Mouse (Mus musculus): ENCODE measurements around the gene Traf7. TPM values are rescaled to one million over a fixed set of nuclear protein-coding genes. Genes with fewer than 3 reads are reported as not detected.

The Traf7 gene
- total and polyA plus RNA-seq, 3 experiments, result 109 to 176 (median 122) TPM

- peak overlapping the region; percentile 65 to 91 (median 74) for H3K4me3 ChIP-seq (replicated peaks in 1 of 3; ENCODE audit: low read depth in 2 of 3, low read length in 2 of 3, poor library complexity in 1 of 3)
- no peak for DNase-seq (ENCODE audit: extremely low read depth)
- in situ Hi-C loops (cut with MboI; ENCODE audit: low pct_ligation_motif_present, low pct_unique_long_range_greater_than_20kb, low sequenced_read_pairs) (loop anchor here (5.0 kb wide), 2 partner anchors 53 to 142 kb away; partner anchors contain the start of gene Mlst8), dilution Hi-C loops (cut with MboI; ENCODE audit: extremely low pct_ligation_motif_present, extremely low pct_unique_long_range_greater_than_20kb, low sequenced_read_pairs) (no loop called here)
- H3K4me2 ChIP-seq (ENCODE audit: insufficient read depth, low read depth, poor library complexity, severe bottlenecking), result peak overlapping the region; percentile 89
- no peaks in the 10 kb centered on the region for H3K27me3 ChIP-seq (replicated peaks)
- H3K4me1 ChIP-seq (ENCODE audit: control insufficient read depth in 1 of 2, insufficient read depth in 2 of 2), result peaks cover 34 to 60% of the 10 kb centered on the region in 2 experiments
- peak overlapping the region; percentile 98 for H3K9ac ChIP-seq (ENCODE audit: insufficient read depth, low read depth)
- H3K36me3 ChIP-seq (replicated peaks in 1 of 2; ENCODE audit: control insufficient read depth in 1 of 2, insufficient read depth in 1 of 2, low read length in 1 of 2), result peaks cover 26 to 43% of the 10 kb centered on the region in 2 experiments
- no peaks in the 10 kb centered on the region for H3K9me3 ChIP-seq (replicated peaks; ENCODE audit: low read length)
- TF ChIP-seq ELF1 (IDR thresholded peaks at IDR 0.05; ENCODE audit: low read depth, low read length) (no peak), UBTF (IDR thresholded peaks at IDR 0.05; ENCODE audit: low read depth, low read length) (no peak), TBP (conservative IDR thresholded peaks at IDR 0.05; ENCODE audit: low read depth, low read length) (no peak), SMC3 (IDR thresholded peaks at IDR 0.05; ENCODE audit: low read depth, low read length) (no peak), JUND (conservative IDR thresholded peaks at IDR 0.05; ENCODE audit: low read depth, low read length) (no peak), GABPA (IDR thresholded peaks at IDR 0.05; ENCODE audit: insufficient replicate concordance, low read depth, low read length) (no peak), JUN (IDR thresholded peaks at IDR 0.05; ENCODE audit: insufficient read depth, low read depth, low read length) (no peak), ZNF384 (IDR thresholded peaks at IDR 0.05; ENCODE audit: low read depth, low read length) (no peak), CHD1 (IDR thresholded peaks at IDR 0.05; ENCODE audit: low read depth, low read length) (no peak; the same call in 1 of the 2 replicates), E2F4 (IDR thresholded peaks at IDR 0.05; ENCODE audit: insufficient replicate concordance, low read depth, low read length) (no peak), CTCF (conservative IDR thresholded peaks at IDR 0.05 in 1 of 2, IDR thresholded peaks at IDR 0.05 in 1 of 2; ENCODE audit: low read depth in 2 of 2, low read length in 2 of 2) (no peak), KAT2A (IDR thresholded peaks at IDR 0.05; ENCODE audit: insufficient replicate concordance, low read length) (no peak), TCF12 (IDR thresholded peaks at IDR 0.05; ENCODE audit: low read depth, low read length) (0 out of 2 replicates have a peak, but pooled peaks have one; percentile 30), IRF4 (IDR thresholded peaks at IDR 0.05; ENCODE audit: low read depth, low read length) (no peak), MAFK (IDR thresholded peaks at IDR 0.05; ENCODE audit: insufficient replicate concordance, low read length) (no peak), CHD2 (IDR thresholded peaks at IDR 0.05; ENCODE audit: low read length) (no peak), RCOR1 (conservative IDR thresholded peaks at IDR 0.05; ENCODE audit: low read depth, low read length) (no peak; the same call in 1 of the 2 replicates), MYC (IDR thresholded peaks at IDR 0.05; ENCODE audit: low read depth, low read length) (0 out of 2 replicates have a peak, but pooled peaks have one; percentile 23), BHLHE40 (IDR thresholded peaks at IDR 0.05; ENCODE audit: low read depth, low read length) (no peak), USF2 (conservative IDR thresholded peaks at IDR 0.05; ENCODE audit: low read depth, low read length) (no peak), ETS1 (conservative IDR thresholded peaks at IDR 0.05; ENCODE audit: low read depth, low read length) (no peak), RAD21 (IDR thresholded peaks at IDR 0.05; ENCODE audit: low read depth, low read length) (no peak), MAX (IDR thresholded peaks at IDR 0.05; ENCODE audit: low read length) (no peak), POLR2AphosphoS2 (IDR thresholded peaks at IDR 0.05; ENCODE audit: low read depth, low read length) (no peak), SIN3A (IDR thresholded peaks at IDR 0.05; ENCODE audit: low read length) (peak; percentile 30; the same call in 1 of the 2 replicates), MXI1 (IDR thresholded peaks at IDR 0.05; ENCODE audit: low read depth, low read length) (no peak), MEF2A (IDR thresholded peaks at IDR 0.05; ENCODE audit: borderline replicate concordance, low read depth, low read length) (0 out of 2 replicates have a peak, but pooled peaks have one; percentile 5), NELFE (IDR thresholded peaks at IDR 0.05; ENCODE audit: low read depth, low read length) (no peak), PAX5 (IDR thresholded peaks at IDR 0.05; ENCODE audit: low read length) (no peak), POLR2A (IDR thresholded peaks at IDR 0.05; ENCODE audit: low read depth, low read length) (peak; percentile 65; the same call in 1 of the 2 replicates), ZKSCAN1 (IDR thresholded peaks at IDR 0.05; ENCODE audit: borderline replicate concordance, low read depth, low read length) (no peak), USF1 (IDR thresholded peaks at IDR 0.05; ENCODE audit: low read depth, low read length) (no peak), NRF1 (IDR thresholded peaks at IDR 0.05; ENCODE audit: low read depth, low read length) (no peak), ZC3H11A (IDR thresholded peaks at IDR 0.05; ENCODE audit: low read depth, low read length) (no peak), ZMIZ1 (IDR thresholded peaks at IDR 0.05; ENCODE audit: low read depth, low read length) (no peak; the same call in 1 of the 2 replicates), MAZ (IDR thresholded peaks at IDR 0.05; ENCODE audit: low read depth, low read length) (no peak), EP300 (IDR thresholded peaks at IDR 0.05; ENCODE audit: low read length) (no peak), HCFC1 (IDR thresholded peaks at IDR 0.05; ENCODE audit: low read depth, low read length) (peak; percentile 7; the same call in 1 of the 2 replicates)
- peaks cover 45% of the 10 kb centered on the region for H3K79me2 ChIP-seq (replicated peaks; ENCODE audit: control insufficient read depth, extremely low read depth, insufficient read depth, poor library complexity, severe bottlenecking)
- peak overlapping the region; percentile 56 for H3K27ac ChIP-seq (ENCODE audit: insufficient read depth, low read depth)
Measured at GRCm38 (mm10) chr17:24529883-24530282, 2.1 kb upstream of the Traf7 start.
